Mouse (Mus musculus) forebrain, embryonic 16.5 days (tissue): ENCODE results near the gene Ube2c. TPM values are rescaled to one million over a fixed set of nuclear protein-coding genes. Genes with fewer than 3 reads are reported as not detected.
A peak's percentile ranks its signal among the peaks of the same experiment; 100 is the strongest.

Experiments used
- ATAC-seq: fragments of 200-750 bp; cut with Nextera tagmentation; 2 replicates; pipeline ENCODE4 v1.8.0; 2017; ENCODE audit warnings: mild to moderate bottlenecking, moderate library complexity
- H3K27ac ChIP-seq: fragments of 300-500 bp; sonication (generic); 2 replicates; pipeline ENCODE4 v1.5.1; 2014; ENCODE audit warnings: low read length, control low read depth
- H3K27me3 ChIP-seq: fragments of 300-500 bp; sonication (generic); replicated peaks from 2 replicates; pipeline ENCODE4 v1.6.1; 2014; ENCODE audit warnings: low read length; ENCODE audit not compliant: control insufficient read depth, insufficient read depth
- H3K36me3 ChIP-seq: fragments of 300-500 bp; sonication (generic); 2 replicates; pipeline ENCODE4 v1.6.1; 2014; ENCODE audit not compliant: control insufficient read depth, insufficient read depth
- H3K4me1 ChIP-seq: fragments of 300-500 bp; sonication (generic); replicated peaks from 2 replicates; pipeline ENCODE4 v1.6.1; 2014; ENCODE audit warnings: low read length; ENCODE audit not compliant: control insufficient read depth, insufficient read depth
- H3K4me2 ChIP-seq: fragments of 300-500 bp; sonication (generic); 2 replicates; pipeline ENCODE4 v1.6.1; 2014; ENCODE audit warnings: mild to moderate bottlenecking, low read length, control low read depth
- H3K4me3 ChIP-seq: fragments of 300-500 bp; sonication (generic); replicated peaks from 2 replicates; pipeline ENCODE4 v1.5.1; 2014; ENCODE audit warnings: mild to moderate bottlenecking, low read length, control low read depth
- H3K9ac ChIP-seq: fragments of 300-500 bp; sonication (generic); replicated peaks from 2 replicates; pipeline ENCODE4 v1.6.1; 2014; ENCODE audit warnings: low read depth, low read length, control low read depth
- H3K9me3 ChIP-seq: fragments of 300-500 bp; sonication (generic); 2 replicates; pipeline ENCODE4 v1.6.1; 2016; ENCODE audit warnings: low read length; ENCODE audit not compliant: control insufficient read depth
- WGBS: fragments of 180-500 bp; shearing (Covaris S2); extraction: QIAGEN DNeasy Blood & Tissue Kit; methylation state at CpG from one replicate; pipeline ENCODE4 v1.1.7; 2014; 5-methylcytosine and 5-hydroxymethylcytosine counted together
- polyA plus RNA-seq: library from polyadenylated mRNA; unstranded; fragments of >200 nt; fragmentation: Nextera tagmentation; extraction: Ambion mirVana; gene quantifications from 2 replicates; pipeline ENCODE4 v1.2.1, GENCODE M21; 2015

Gene Ube2c
- polyA plus RNA-seq, 1 experiment from 2014 or later, result 148 TPM

DNA sequence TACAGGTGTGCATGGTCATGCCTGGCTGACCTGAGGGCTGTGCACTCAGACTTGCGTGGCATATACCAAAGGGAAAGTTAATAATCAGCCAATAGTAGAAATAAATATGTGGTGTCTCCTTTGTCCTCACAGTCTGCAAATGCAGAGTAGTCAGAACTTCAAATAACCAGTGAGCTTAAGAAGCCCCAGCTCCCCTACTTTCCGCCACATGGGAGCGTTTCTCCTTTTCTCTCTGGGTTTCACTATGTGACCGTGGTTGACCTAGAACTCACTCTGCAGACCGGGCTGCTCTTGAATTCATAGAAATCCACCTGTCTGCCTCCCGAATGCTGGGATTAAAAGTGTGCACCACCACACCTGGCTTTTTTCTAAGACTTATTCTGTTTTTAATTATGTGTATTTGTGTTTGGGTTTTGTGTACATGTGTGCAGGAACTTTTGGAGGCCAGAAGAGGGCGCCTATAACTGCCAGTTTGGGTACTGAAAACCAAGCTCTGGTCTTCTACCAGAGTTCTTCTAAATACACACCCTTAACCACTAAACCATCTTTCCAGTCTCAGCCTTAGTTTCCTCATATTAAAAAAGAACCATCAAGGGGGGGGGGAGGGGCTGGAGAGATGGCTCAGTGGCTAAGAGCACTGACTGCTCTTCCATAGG lies 14.4 kb downstream of the Ube2c start:
- Histone ChIP-seq H3K4me2 (no peak overlapping the region), H3K9me3 (no peaks in the 10 kb centered on the region), H3K27me3 (no peaks in the 10 kb centered on the region), H3K9ac (no peak overlapping the region), H3K4me1 (peaks cover 17% of the 10 kb centered on the region), H3K36me3 (no peaks in the 10 kb centered on the region), H3K4me3 (no peak overlapping the region), H3K27ac (no peak overlapping the region)
- ATAC-seq, result no peak
- 78% methylated on average over 7 of the region's 7 CpGs for WGBS

DNA sequence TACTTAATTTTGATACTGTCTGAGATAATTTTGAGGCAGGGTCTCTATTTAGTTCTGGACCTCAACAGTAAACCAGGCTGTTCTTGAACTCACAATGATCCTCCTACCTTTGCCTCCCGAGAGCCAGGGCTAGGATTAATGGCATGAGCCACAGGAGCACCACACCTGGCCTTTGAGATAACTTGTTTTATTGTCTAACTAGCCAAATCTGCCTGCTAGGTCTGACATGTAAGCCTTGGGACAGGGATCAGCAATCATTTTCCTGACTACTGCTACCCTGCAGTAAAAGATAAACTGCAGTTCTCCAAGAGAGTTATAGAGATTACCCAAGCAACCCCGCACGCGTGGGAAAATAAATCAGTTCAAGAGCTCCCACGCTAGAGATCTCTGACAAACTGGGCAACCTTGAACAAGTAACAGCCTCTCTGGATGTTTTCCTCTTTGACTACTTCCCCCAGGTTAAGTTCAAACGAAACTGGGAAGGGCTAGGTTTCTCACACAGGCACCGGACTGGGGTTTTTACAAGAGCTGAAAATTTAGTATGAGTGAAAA lies 15.2 kb downstream of the Ube2c start:
- Histone ChIP-seq H3K9me3 (no peaks in the 10 kb centered on the region), H3K36me3 (no peaks in the 10 kb centered on the region), H3K9ac (peak overlapping the region; percentile 85), H3K27me3 (no peaks in the 10 kb centered on the region), H3K27ac (no peak overlapping the region), H3K4me1 (peaks cover 17% of the 10 kb centered on the region), H3K4me2 (peak overlapping the region; percentile 89), H3K4me3 (peak overlapping the region; percentile 78)
- 13% methylated on average over 7 of the region's 7 CpGs for WGBS
- no peak for ATAC-seq

DNA sequence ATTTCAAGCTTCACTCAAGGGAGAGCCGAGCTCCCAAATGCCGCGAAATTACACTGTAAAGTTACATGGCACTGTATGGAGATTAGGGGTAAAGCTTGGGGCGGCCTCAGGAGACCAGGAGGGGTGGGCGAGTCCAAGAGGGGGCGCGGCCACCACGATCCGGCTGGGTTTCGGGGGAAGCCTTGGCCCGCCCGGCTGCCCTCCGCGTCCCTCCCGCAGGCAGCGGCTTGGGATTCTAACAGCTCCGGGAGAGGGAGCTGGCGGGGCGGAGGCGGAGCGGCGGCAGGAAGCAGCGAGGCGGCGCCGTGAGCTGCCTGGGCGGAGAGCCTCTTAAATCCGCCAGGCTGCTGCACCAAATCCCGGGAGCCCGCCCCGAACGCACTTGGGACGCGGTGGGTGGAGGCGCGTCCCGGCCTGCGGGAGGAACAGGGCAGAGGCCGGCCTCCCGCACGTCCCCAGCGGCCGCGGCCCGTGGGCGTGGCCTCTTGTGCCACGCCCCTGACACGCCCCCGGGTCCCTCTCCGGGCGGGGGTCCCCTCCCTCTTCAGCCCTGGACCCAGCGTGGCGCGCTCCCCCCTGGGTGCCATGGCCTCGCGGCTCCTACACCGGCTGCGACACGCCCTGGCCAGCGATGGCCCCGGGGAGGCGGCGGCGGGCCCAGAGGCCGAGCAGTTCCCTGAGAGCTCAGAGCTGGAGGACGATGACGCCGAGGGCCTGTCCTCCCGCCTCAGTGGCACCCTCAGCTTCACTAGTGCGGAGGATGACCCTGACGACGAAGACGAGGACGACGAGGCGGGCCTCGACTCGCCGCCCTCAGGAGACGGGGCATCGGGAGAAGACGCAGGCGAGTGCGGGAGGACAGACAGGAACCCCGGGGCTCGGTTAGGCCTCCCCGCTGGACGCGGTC lies 16.0 kb downstream of the Ube2c start, which contains the start of gene Snx21:
Snx21 (plus strand) TSS at position 343 of the 907 bp plus-strand sequence.
- Histone ChIP-seq H3K4me1 (peaks cover 17% of the 10 kb centered on the region), H3K9ac (peak within 1 kb of the TSS; percentile 85), H3K36me3 (no peaks in the 10 kb centered on the region), H3K27ac (peak within 1 kb of the TSS; percentile 44), H3K27me3 (no peaks in the 10 kb centered on the region), H3K9me3 (no peaks in the 10 kb centered on the region), H3K4me2 (peak within 1 kb of the TSS; percentile 89), H3K4me3 (peak within 1 kb of the TSS; percentile 78)
- ATAC-seq, result peak; percentile 90
- WGBS, result under 1% methylated on average over 82 of the region's 89 CpGs

DNA sequence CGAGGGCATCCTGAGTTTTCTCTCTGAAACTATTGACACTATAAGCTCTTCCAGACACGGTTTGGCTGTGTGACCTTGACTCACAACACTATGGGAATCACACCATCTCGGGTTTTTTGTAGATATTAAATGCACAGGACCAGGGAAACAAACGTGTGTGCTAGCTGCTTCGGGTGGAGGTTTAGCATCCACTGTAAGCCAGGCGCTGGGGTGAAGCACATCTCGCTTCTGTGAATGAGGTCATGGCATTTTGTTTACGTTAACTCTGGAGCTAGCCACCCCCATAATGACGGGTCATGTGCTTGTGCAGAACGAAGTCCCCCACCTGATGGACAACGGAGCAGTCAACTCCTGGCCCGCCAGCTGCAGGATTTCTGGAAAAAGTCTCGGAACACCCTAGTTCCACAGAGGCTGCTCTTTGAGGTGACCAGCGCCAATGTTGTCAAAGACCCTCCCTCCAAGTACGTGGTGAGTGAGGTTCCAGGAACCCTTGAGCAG lies 16.7 kb downstream of the Ube2c start:
- H3K9ac ChIP-seq, result peak overlapping the region; percentile 85
- H3K27ac ChIP-seq, result no peak overlapping the region
- ATAC-seq, result no peak
- H3K4me2 ChIP-seq, result peak overlapping the region; percentile 89
- H3K4me3 ChIP-seq, result peak overlapping the region; percentile 78
- no peaks in the 10 kb centered on the region for H3K9me3 ChIP-seq
- no peaks in the 10 kb centered on the region for H3K36me3 ChIP-seq
- H3K4me1 ChIP-seq, result peaks cover 17% of the 10 kb centered on the region
- WGBS, result 10% methylated on average over 15 of the region's 15 CpGs
- no peaks in the 10 kb centered on the region for H3K27me3 ChIP-seq

DNA sequence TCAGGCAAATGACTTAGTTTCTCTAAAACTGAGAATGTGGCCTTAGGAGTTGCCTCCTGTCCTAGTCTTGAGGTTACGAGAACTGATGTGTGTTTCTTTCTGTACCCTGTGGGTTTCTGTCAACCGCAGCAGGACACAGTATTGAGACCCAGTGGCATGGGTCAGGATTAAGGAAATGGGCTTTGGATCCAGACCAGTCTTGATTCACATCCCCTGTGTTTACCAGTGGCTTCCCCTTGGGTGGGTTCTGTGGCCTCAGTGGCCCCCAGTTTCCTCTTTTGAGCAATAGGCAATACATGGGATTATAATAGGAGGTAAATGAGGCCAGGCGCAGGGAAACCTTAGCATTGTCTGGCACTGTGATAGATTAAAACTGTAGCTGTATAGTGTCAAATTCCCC lies 17.3 kb downstream of the Ube2c start:
- peaks cover 17% of the 10 kb centered on the region for H3K4me1 ChIP-seq
- peak overlapping the region; percentile 89 for H3K4me2 ChIP-seq
- no peaks in the 10 kb centered on the region for H3K9me3 ChIP-seq
- no peak overlapping the region for H3K9ac ChIP-seq
- WGBS, result 78% methylated on average over 3 of the region's 3 CpGs
- H3K27ac ChIP-seq, result no peak overlapping the region
- no peaks in the 10 kb centered on the region for H3K27me3 ChIP-seq
- H3K36me3 ChIP-seq, result 0 out of 2 replicates have a peak, but pooled peaks cover 2% of the 10 kb centered on the region
- H3K4me3 ChIP-seq, result no peak overlapping the region
- ATAC-seq, result no peak

DNA sequence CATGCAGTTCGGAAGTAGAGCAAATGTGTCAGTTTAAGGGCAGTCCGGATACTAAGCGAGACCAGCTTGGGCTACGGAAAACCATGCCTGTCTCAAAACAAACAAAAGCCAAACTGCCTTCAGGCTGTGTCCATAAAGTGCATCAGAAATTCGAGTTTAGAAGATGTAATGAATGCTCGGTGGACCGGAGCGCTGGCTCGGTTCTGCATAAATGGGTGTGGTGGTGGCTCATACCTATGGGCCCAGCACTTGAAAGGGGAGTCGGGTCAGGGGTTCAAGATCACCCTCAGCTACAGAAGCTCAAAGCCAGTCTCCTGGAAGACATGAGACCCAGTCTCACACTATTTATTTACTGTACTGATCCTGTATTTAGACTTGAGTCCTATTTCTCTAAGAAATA lies 18.1 kb downstream of the Ube2c start:
- no peaks in the 10 kb centered on the region for H3K27me3 ChIP-seq
- H3K36me3 ChIP-seq, result 0 out of 2 replicates have a peak, but pooled peaks cover 7% of the 10 kb centered on the region

DNA sequence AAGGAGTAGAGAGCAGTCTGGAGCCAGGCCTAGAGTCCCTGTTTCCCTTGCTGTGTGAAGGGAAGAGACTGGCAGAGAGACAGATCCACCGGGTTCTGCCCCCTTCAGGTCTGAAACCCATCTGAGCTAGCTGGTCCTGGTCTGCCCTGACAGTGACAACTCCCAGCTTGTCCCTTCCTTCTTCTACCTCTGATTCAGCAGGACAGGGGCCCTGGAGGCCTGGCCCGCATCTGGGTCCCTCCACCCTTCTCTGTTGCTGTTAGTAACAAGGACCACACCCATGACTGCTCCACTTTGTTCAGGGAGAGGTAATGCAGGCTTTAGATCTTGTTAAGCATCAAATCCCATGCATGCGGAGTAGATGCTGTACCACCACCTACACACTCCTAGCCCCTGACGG lies 18.7 kb downstream of the Ube2c start:
- Histone ChIP-seq H3K4me2 (no peak overlapping the region), H3K4me1 (peaks cover 17% of the 10 kb centered on the region), H3K27me3 (no peaks in the 10 kb centered on the region), H3K9me3 (no peaks in the 10 kb centered on the region), H3K4me3 (no peak overlapping the region), H3K36me3 (0 out of 2 replicates have a peak, but pooled peaks cover 7% of the 10 kb centered on the region), H3K27ac (no peak overlapping the region), H3K9ac (no peak overlapping the region)
- ATAC-seq, result no peak
- 74% methylated on average over 4 of the region's 4 CpGs for WGBS

More for the DNA sequence above, 18.1 kb downstream of the Ube2c start:
- Histone ChIP-seq H3K4me1 (peaks cover 17% of the 10 kb centered on the region), H3K9ac (no peak overlapping the region), H3K4me3 (no peak overlapping the region), H3K4me2 (no peak overlapping the region), H3K9me3 (no peaks in the 10 kb centered on the region), H3K27ac (no peak overlapping the region)
- WGBS, result 91% methylated on average over 10 of the region's 10 CpGs
- no peak for ATAC-seq

DNA sequence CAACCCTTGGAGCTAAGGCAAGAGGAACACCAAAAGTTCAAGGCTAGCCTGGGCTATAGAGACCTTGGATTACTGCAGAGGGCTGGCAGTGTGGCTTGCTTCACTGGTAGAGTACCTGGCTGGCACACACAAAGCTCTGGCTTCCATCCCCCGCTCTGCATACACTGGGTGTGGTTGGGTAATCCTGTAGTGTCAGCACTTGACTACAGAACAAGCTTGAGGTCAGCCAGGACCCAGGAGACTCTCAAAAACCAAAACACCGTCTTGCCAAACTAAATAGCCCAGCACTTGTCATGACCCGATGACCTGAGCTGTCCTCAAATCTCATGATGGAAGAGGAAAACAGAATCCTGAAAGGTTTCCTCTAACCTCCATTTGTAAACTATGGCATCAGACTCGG lies 20.8 kb downstream of the Ube2c start:
- Histone ChIP-seq H3K27me3 (no peaks in the 10 kb centered on the region), H3K4me2 (no peak overlapping the region), H3K9me3 (no peaks in the 10 kb centered on the region), H3K36me3 (peaks cover 12% of the 10 kb centered on the region), H3K27ac (no peak overlapping the region), H3K9ac (no peak overlapping the region), H3K4me3 (no peak overlapping the region), H3K4me1 (peaks cover 11% of the 10 kb centered on the region)
- no peak for ATAC-seq
- WGBS, result 85% methylated on average over 4 of the region's 4 CpGs

DNA sequence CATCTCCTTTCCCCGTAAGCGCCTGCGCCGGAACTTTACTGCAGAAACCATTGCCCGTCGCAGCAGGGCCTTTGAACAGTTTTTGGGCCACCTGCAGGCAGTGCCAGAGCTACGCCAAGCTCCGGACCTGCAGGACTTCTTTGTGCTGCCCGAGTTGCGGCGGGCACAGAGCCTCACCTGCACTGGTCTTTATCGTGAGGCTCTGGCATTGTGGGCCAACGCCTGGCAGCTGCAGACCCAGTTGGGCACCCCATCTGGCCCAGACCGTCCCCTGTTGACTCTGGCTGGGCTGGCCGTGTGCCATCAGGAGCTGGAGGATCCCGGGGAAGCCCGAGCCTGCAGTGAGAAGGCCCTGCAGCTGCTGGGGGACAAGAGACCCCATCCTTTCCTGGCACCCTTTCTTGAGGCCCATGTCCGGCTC lies 22.2 kb downstream of the Ube2c start:
- Histone ChIP-seq H3K36me3 (peaks cover 12% of the 10 kb centered on the region), H3K9me3 (no peaks in the 10 kb centered on the region), H3K27ac (no peak overlapping the region), H3K4me3 (no peak overlapping the region), H3K4me2 (no peak overlapping the region), H3K27me3 (no peaks in the 10 kb centered on the region), H3K9ac (no peak overlapping the region), H3K4me1 (peaks cover 3% of the 10 kb centered on the region)
- ATAC-seq, result no peak
- WGBS, result 91% methylated on average over 18 of the region's 18 CpGs
